Mouse (Mus musculus) cerebellum, adult 2 months (tissue): Measurements from ENCODE around the gene Abl1. TPM values are rescaled to one million over a fixed set of nuclear protein-coding genes. Genes with fewer than 3 reads are reported as not detected.
A peak's percentile ranks its signal among the peaks of the same experiment; 100 is the strongest.

Source experiments
- DNase-seq, 2 experiments: peaks; one replicate each; pipeline ENCODE4 v3.0.0; 2021
- H3K27ac ChIP-seq: fragments of 200-500 bp; 2 replicates; pipeline ENCODE4 v1.5.1; 2012; ENCODE audit warnings: low read length, control low read depth, inconsistent platforms; ENCODE audit not compliant: insufficient read depth
- H3K27me3 ChIP-seq: fragments of 200-500 bp; 2 replicates; pipeline ENCODE4 v1.6.1; 2012; ENCODE audit warnings: inconsistent platforms, mild to moderate bottlenecking, low read length, moderate library complexity; ENCODE audit not compliant: control insufficient read depth, insufficient read depth
- H3K4me1 ChIP-seq: fragments of 200-500 bp; 2 replicates; pipeline ENCODE4 v1.6.1; 2011; ENCODE audit warnings: low read length; ENCODE audit not compliant: control insufficient read depth, insufficient read depth
- H3K4me3 ChIP-seq: fragments of 200-500 bp; replicated peaks from 2 replicates; pipeline ENCODE3; 2011; ENCODE audit warnings: mild to moderate bottlenecking, low read depth, low read length, control low read depth; ENCODE audit not compliant: insufficient read depth
- CTCF ChIP-seq: fragments of 200-500 bp; IDR thresholded peaks from 2 replicates; pipeline ENCODE4 v1.5.1; 2011; ENCODE audit warnings: low read depth, mild to moderate bottlenecking, control low read depth, low read length, moderate library complexity, borderline replicate concordance; ENCODE audit not compliant: insufficient read depth
- POLR2A ChIP-seq: fragments of 200-500 bp; IDR thresholded peaks from 2 replicates; pipeline ENCODE4 v1.6.1; 2011; ENCODE audit warnings: low read length, control low read depth, borderline replicate concordance; ENCODE audit not compliant: insufficient read depth
- WGBS: fragments of 180-500 bp; shearing (Covaris S2); methylation state at CpG from one replicate; pipeline ENCODE4 v1.1.7; 2018; 5-methylcytosine and 5-hydroxymethylcytosine counted together
- polyA plus RNA-seq: library from polyadenylated mRNA; depleted of rRNA; stranded (reverse); fragments of >200 nt; gene quantifications from 2 replicates; pipeline ENCODE4 v1.2.3, GENCODE M21; 2012

Gene Abl1
- polyA plus RNA-seq, 1 experiment = 45.0 TPM

- H3K4me3 ChIP-seq = no peak overlapping the region
- H3K27ac ChIP-seq = no peak overlapping the region
- TF ChIP-seq CTCF (no peak), POLR2A (no peak)
- WGBS = 95% methylated on average over 7 of the region's 7 CpGs
- H3K4me1 ChIP-seq = peaks cover 8% of the 10 kb centered on the region
- no peak for DNase-seq
- H3K27me3 ChIP-seq = no peaks in the 10 kb centered on the region
These were observed 36.7 kb downstream of the Abl1 start for GRCm38 (mm10) chr2:31724730-31725490.

DNA sequence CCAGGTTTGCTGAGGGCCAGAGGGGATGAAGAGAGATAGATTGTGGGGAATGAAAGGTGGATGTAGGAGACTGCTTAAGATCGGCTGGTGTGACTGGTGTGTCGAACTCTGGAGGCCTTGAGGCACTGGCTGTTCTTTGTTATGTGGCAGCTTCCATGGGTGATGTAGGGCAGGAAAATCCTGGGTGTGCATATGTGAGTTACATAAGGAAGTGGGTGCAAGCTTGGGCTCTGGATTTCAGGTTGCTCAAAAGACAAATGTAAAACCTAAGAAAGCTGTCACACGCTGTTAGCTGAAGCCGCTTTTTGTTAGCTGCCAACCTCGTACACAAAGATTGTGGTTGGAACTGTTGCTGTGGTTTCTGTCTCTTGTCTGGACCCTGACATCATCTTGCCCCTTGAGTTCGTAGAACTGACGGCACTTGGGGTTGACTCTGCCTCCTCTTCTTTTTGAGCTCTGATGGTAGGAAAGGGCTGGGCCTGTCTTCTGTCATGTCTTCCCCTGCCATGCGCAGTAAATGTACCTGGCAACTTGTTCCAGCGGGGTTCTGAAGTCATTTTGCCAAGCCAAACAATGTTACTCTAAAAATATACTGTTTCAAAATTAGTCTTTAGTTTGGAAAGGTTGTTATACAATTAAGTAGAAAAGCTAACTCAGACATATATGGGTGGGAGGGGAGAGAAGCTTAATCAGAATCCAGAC lies 39.6 kb downstream of the Abl1 start:
- TF ChIP-seq CTCF (no peak), POLR2A (no peak)
- no peak for DNase-seq
- Histone ChIP-seq H3K27me3 (no peaks in the 10 kb centered on the region), H3K4me3 (no peak overlapping the region), H3K27ac (no peak overlapping the region), H3K4me1 (peaks cover 8% of the 10 kb centered on the region)
- 92% methylated on average over 9 of the region's 9 CpGs for WGBS

- H3K27ac ChIP-seq = no peak overlapping the region
- H3K4me1 ChIP-seq = peaks cover 8% of the 10 kb centered on the region
- no peak overlapping the region for H3K4me3 ChIP-seq
- DNase-seq = no peak
- 89% methylated on average over 5 of the region's 5 CpGs for WGBS
- no peaks in the 10 kb centered on the region for H3K27me3 ChIP-seq
- TF ChIP-seq POLR2A (no peak), CTCF (no peak)
These were observed 42.5 kb downstream of the Abl1 start for GRCm38 (mm10) chr2:31730640-31731039.

DNA sequence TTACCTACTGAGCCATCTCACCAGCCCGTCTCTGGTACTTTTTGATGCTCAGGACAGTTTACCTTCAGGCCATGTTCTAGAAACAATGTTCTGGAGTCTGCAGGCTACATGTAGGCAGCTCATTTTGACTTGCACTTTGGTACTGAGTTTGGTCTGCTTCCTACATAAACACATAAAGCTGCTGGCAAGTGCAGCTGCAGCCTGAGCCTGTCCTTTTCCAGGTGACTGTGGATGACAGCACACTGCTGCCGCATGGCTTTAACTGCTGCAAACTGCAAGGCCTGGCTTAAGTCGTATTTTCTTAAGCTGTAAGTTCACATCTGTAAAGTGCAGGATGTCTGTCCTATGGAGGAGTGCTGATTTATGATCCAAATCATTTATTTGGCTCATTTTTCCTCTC lies 44.3 kb downstream of the Abl1 start:
- Histone ChIP-seq H3K27ac (no peak overlapping the region), H3K27me3 (no peaks in the 10 kb centered on the region), H3K4me1 (peaks cover under 1% of the 10 kb centered on the region; the same call in 1 of the 2 replicates), H3K4me3 (no peak overlapping the region)
- TF ChIP-seq CTCF = no peak
- no peak for TF ChIP-seq POLR2A
- 90% methylated on average over 3 of the region's 3 CpGs for WGBS
- no peak for DNase-seq

GRCm38 (mm10) chr2:31733558-31733957 lies 45.4 kb downstream of the Abl1 start:
- H3K4me1 ChIP-seq = no peaks in the 10 kb centered on the region
- no peak for DNase-seq
- H3K27me3 ChIP-seq = no peaks in the 10 kb centered on the region
- no peak overlapping the region for H3K4me3 ChIP-seq
- TF ChIP-seq POLR2A (no peak), CTCF (no peak)
- H3K27ac ChIP-seq = no peak overlapping the region
- 85% methylated on average over 5 of the region's 5 CpGs for WGBS

GRCm38 (mm10) chr2:31739041-31739440 lies 50.9 kb downstream of the Abl1 start:
- DNase-seq = no peak
- no peak overlapping the region for H3K4me3 ChIP-seq
- TF ChIP-seq CTCF (no peak), POLR2A (no peak)
- 42% methylated on average over 3 of the region's 3 CpGs for WGBS
- H3K4me1 ChIP-seq = no peaks in the 10 kb centered on the region; the same call in 1 of the 2 replicates
- no peaks in the 10 kb centered on the region for H3K27me3 ChIP-seq
- H3K27ac ChIP-seq = no peak overlapping the region

- Histone ChIP-seq H3K27me3 (no peaks in the 10 kb centered on the region), H3K27ac (no peak overlapping the region), H3K4me3 (no peak overlapping the region), H3K4me1 (no peaks in the 10 kb centered on the region; the same call in 1 of the 2 replicates)
- WGBS = 36% methylated on average over 1 of the region's 1 CpGs
- TF ChIP-seq CTCF = no peak
- TF ChIP-seq POLR2A = no peak
- peak in 1 of 2 experiments; percentile 38 for DNase-seq
These were observed 53.6 kb downstream of the Abl1 start for GRCm38 (mm10) chr2:31741728-31742127.

- Histone ChIP-seq H3K27ac (0 out of 2 replicates have a peak overlapping the region, but pooled peaks have one; percentile 18), H3K4me3 (no peak overlapping the region), H3K4me1 (no peaks in the 10 kb centered on the region; the same call in none of the 2 replicates), H3K27me3 (no peaks in the 10 kb centered on the region)
- no peak for DNase-seq
- no peak for TF ChIP-seq POLR2A
- no peak for TF ChIP-seq CTCF
- 35% methylated on average over 7 of the region's 7 CpGs for WGBS
These were observed 54.0 kb downstream of the Abl1 start for GRCm38 (mm10) chr2:31742134-31742533.
